Mouse (Mus musculus) kidney, postnatal 36 days (tissue): ENCODE measurements around the gene Col11a1.
A peak's percentile ranks its signal among the peaks of the same experiment; 100 is the strongest.

Experiments used
- DNase-seq, 2 experiments: peaks; one replicate each; pipeline ENCODE4 v3.0.0; 2021 to 2022; ENCODE audit warnings: mixed read lengths in 2 of 2

The Col11a1 gene

GRCm38 (mm10) chr3:114029971-114030635, at the start of gene Col11a1:
Col11a1 (plus strand) TSS chr3:114030540.
- DNase-seq: peak; percentile 30 to 32

- no peak for DNase-seq
Measured at GRCm38 (mm10) chr3:113990936-113991335, 39.4 kb upstream of the Col11a1 start.

GRCm38 (mm10) chr3:114030886-114031285, 546 bp downstream of the Col11a1 start:
- no peak for DNase-seq

- DNase-seq: peak in 1 of 2 experiments; percentile 6
Measured at GRCm38 (mm10) chr3:114031351-114032213, 1.2 kb downstream of the Col11a1 start.

GRCm38 (mm10) chr3:114032333-114032732, 2.0 kb downstream of the Col11a1 start:
- DNase-seq: peak in 1 of 2 experiments; percentile 9

DNA sequence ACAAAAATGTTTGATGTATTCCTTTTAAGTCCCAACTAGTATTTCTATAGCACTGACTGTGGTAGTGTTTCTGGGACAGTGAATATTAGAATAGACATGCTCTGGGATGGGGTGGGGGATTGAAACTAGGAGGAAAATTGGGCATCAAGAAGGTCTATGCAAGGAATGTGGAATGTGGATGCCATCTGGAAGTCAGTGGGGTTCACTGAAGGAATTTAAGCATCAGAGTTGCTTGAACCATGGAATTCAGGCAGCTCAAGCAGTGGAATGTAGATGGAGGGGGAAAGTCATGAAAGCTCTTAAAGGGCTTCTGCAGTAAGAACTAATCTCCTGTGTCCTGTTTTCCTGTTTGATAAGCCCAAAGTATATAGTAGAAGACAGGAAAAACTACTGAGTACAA, 22.1 kb downstream of the Col11a1 start:
- DNase-seq: no peak

GRCm38 (mm10) chr3:114053501-114053900, 23.2 kb downstream of the Col11a1 start:
- no peak for DNase-seq

DNA sequence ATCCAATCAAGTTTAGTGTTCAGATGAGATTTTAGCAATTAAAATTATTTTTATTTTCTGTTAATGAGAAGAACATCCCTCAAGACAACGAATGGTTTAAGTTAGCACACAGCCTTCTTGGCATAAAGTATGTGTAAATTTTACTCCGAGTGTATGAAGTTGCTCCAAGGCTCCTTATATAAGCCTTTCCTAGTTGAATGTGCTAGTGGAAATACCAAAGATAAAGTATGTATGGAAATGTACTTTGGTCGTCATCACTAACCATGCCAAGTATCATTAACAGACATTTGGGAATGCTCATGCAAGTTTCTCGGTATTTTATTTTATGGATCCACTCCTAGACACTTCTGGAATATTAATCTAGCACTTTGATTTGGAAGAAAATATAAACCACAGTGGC, 34.8 kb downstream of the Col11a1 start:
- DNase-seq: no peak

- no peak for DNase-seq
Measured at GRCm38 (mm10) chr3:114065587-114065986, 35.2 kb downstream of the Col11a1 start.

DNA sequence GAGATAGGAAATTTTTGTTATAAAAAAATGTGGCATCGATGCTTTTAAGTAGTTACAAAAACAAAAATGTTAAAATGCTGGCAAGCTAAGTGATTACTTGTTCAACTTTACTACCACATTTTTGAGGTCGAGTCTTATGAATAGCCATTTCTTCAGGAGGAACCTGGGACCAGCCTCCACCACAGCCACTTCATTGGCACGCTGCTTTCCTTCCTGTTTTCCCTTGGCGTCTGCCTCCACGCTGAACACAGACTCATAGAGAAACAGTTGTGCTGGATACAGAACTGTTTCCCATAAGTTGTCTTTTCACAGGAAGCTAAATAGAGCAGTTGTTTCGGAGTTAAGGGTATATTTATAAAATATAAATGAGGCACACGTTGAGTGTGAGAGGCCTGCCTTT, 69.0 kb downstream of the Col11a1 start:
- no peak for DNase-seq

GRCm38 (mm10) chr3:114107099-114107498, 76.8 kb downstream of the Col11a1 start:
- peak in 1 of 2 experiments; percentile 6 for DNase-seq

- DNase-seq: no peak
Measured at GRCm38 (mm10) chr3:114147140-114147539, 116.8 kb downstream of the Col11a1 start.

- no peak for DNase-seq
Measured at GRCm38 (mm10) chr3:114197964-114198750, 167.8 kb downstream of the Col11a1 start.

DNA sequence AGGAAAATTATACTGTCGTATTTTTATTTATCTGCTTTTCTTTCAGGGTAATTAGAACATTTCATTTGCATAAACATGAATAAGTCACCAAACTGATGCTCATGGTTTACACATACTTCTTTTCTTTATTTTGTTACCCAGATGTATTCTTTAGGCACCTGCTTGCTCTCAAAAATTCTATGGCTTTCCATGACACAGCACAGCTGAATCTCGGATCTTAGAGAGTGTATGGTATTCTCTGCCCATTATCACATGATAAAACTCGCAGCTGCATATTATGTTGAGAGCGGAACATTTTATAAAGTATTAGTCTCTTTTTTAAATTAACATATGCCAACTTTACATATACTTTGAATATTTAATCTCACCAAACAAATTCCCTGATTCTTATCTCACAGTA, 181.9 kb downstream of the Col11a1 start:
- no peak for DNase-seq

DNA sequence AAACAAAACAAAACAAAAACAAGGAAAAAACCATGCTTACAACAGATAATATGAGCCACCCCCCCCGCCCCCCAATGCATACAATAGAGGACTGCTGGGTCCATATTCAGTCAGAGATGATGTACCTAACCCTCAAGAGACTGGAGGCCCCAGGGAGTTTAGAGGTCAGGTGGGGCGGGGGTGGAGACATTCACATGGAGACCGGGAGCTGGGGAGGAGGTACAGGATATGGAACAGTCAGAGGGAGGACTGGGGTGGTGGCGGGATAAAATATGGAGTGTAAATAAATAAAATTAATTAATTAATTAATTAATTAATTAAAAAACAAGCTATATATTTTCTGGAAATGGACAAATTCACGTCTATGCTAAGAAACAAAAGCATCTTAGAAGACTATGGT, 185.8 kb downstream of the Col11a1 start:
- no peak for DNase-seq

DNA sequence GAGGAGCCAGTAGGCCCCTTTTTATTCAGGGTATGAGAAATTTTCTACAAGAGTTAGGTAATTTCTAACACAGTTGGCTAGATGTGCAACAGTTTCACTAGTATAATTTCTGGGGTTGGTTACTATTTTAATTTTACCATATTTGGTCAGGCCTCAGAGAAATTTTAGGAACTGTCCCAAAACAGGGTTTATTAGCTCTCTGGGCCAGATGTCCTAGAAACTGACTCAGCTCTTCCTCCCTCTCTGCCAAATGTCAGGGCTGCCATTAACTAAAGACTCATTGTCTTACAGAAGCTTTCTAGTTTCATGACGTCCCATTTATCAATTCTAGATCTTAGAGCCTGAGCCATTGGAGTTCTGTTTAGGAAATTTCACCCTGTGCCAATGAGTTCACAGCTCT, 199.2 kb downstream of the Col11a1 start:
- no peak for DNase-seq
